Mouse (Mus musculus) kidney, postnatal 0 days (tissue): Measurements from ENCODE around the gene Col7a1. TPM values are rescaled to one million over a fixed set of nuclear protein-coding genes. Genes with fewer than 3 reads are reported as not detected.

Source experiments
- ATAC-seq: fragments of 200-750 bp; cut with Nextera tagmentation; replicated peaks from 2 replicates; pipeline ENCODE4 v1.8.0; 2017; ENCODE audit warnings: low read depth, moderate number of reproducible peaks, moderate TSS enrichment, moderate library complexity; ENCODE audit not compliant: low FRiP score
- DNase-seq: peaks from one replicate; pipeline ENCODE4 v3.0.0-alpha.2; 2016; ENCODE audit warnings: low spot score
- H3K27ac ChIP-seq: fragments of 300-500 bp; sonication (generic); 2 replicates; pipeline ENCODE4 v1.5.1; 2014; ENCODE audit warnings: mild to moderate bottlenecking
- H3K27me3 ChIP-seq: fragments of 300-500 bp; sonication (generic); 2 replicates; pipeline ENCODE4 v1.6.1; 2014; ENCODE audit warnings: low read length, mixed read lengths; ENCODE audit not compliant: insufficient read depth
- H3K36me3 ChIP-seq: fragments of 300-500 bp; sonication (generic); 2 replicates; pipeline ENCODE4 v1.6.1; 2014; ENCODE audit warnings: low read length, mixed read lengths; ENCODE audit not compliant: insufficient read depth
- H3K4me1 ChIP-seq: fragments of 300-500 bp; sonication (generic); replicated peaks from 2 replicates; pipeline ENCODE4 v1.6.1; 2014; ENCODE audit warnings: antibody characterized with exemption, low read length, mixed read lengths; ENCODE audit not compliant: insufficient read depth
- H3K4me2 ChIP-seq: fragments of 300-500 bp; sonication (generic); 2 replicates; pipeline ENCODE4 v1.6.1; 2014; ENCODE audit warnings: mild to moderate bottlenecking, low read length, moderate library complexity, mixed read lengths
- H3K4me3 ChIP-seq: fragments of 300-500 bp; sonication (generic); replicated peaks from 2 replicates; pipeline ENCODE4 v1.5.1; 2014; ENCODE audit warnings: low read depth, low read length
- H3K9ac ChIP-seq: fragments of 300-500 bp; sonication (generic); 2 replicates; pipeline ENCODE4 v1.6.1; 2014; ENCODE audit warnings: low read depth, low read length
- H3K9me3 ChIP-seq: fragments of 300-500 bp; sonication (generic); replicated peaks from 2 replicates; pipeline ENCODE4 v1.6.1; 2016; ENCODE audit warnings: low read length, inconsistent platforms, mixed read lengths
- CTCF ChIP-seq: IDR thresholded peaks from 2 replicates; pipeline ENCODE4 v1.5.1; 2016; ENCODE audit warnings: antibody characterized with exemption, low read depth, mild to moderate bottlenecking, moderate library complexity
- WGBS: fragments of 180-500 bp; shearing (Covaris S2); extraction: QIAGEN DNeasy Blood & Tissue Kit; methylation state at CpG from one replicate; pipeline ENCODE4 v1.1.7; 2014; 5-methylcytosine and 5-hydroxymethylcytosine counted together
- polyA plus RNA-seq: library from polyadenylated mRNA; unstranded; fragments of >200 nt; fragmentation: Nextera tagmentation; extraction: Ambion mirVana; gene quantifications from 2 replicates; pipeline ENCODE4 v1.2.1, GENCODE M21; 2015

Gene Col7a1
- polyA plus RNA-seq, 1 experiment from 2014 or later = 3.1 TPM

- H3K36me3 ChIP-seq = no peaks in the 10 kb centered on the region
- H3K4me2 ChIP-seq = no peak overlapping the region
- H3K27me3 ChIP-seq = no peaks in the 10 kb centered on the region
- WGBS = 75% methylated on average over 14 of the region's 14 CpGs
- TF ChIP-seq CTCF = no peak
- H3K4me1 ChIP-seq = 0 out of 2 replicates have a peak, but pooled peaks cover 6% of the 10 kb centered on the region
- H3K4me3 ChIP-seq = no peak overlapping the region
- H3K9me3 ChIP-seq = no peaks in the 10 kb centered on the region
- DNase-seq (no peak), ATAC-seq (no peak)
- H3K27ac ChIP-seq = no peak overlapping the region
- no peak overlapping the region for H3K9ac ChIP-seq
Measured at GRCm38 (mm10) chr9:109010316-109010690, 56.9 kb downstream of the Col7a1 start.

DNA sequence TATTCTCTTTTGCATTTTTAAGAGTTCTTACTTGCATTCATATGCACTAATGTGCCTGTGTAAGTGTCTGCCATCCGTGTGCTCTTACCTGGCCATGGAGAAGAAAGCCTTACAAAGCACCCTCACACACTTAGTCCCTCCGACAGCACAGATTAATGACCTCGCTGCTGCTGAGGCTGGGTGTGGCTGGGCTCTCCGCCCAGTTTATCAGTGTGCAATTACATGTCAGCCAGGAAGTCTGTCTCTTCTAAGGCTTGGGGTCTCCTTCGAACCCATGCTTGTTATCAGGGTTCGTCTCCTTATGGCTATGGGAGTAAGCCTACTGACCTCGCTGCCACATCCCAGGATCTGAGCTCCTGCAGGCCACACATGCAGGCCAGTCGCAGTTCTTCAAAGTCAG lies 62.0 kb downstream of the Col7a1 start:
- H3K27me3 ChIP-seq = no peaks in the 10 kb centered on the region
- no peak overlapping the region for H3K4me3 ChIP-seq
- no peaks in the 10 kb centered on the region for H3K4me1 ChIP-seq
- no peak overlapping the region for H3K9ac ChIP-seq
- no peak for TF ChIP-seq CTCF
- DNase-seq (no peak), ATAC-seq (no peak)
- H3K36me3 ChIP-seq = no peaks in the 10 kb centered on the region
- H3K27ac ChIP-seq = no peak overlapping the region
- no peaks in the 10 kb centered on the region for H3K9me3 ChIP-seq
- no peak overlapping the region for H3K4me2 ChIP-seq
- 54% methylated on average over 8 of the region's 8 CpGs for WGBS

DNA sequence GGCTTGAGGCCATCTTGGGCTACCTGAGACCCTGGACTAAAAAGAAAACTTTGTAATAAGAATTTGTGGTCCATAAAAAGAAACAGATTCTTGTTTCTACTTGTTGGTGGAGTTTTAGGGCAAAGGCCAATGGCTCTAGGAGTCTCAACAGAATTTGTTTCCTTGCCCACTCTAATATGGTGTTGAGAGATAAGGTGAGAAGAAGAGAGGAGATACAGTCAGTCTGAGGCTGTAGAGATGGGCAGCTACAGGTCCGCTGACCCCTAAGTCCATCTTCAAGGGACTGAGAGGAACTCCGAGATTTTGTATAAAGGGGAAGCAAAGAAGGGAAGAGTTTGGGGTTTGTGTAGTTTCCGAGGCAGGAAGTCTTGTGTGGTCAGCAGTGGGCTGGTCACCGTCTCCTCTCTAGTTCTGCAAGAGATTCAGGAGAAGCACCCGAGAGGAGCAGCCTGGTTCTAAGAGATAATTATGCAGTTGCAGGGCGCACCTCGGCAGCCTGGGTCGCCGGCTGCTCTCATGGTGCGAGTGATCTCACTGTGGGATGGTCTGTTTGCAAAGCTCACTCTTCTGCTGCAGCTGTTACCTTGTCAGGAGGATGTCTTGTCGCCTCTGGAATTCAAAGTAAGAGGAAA lies 63.7 kb downstream of the Col7a1 start:
- Histone ChIP-seq H3K9me3 (no peaks in the 10 kb centered on the region), H3K4me3 (no peak overlapping the region), H3K4me1 (no peaks in the 10 kb centered on the region), H3K27me3 (no peaks in the 10 kb centered on the region), H3K4me2 (no peak overlapping the region), H3K27ac (no peak overlapping the region), H3K36me3 (no peaks in the 10 kb centered on the region), H3K9ac (no peak overlapping the region)
- 58% methylated on average over 11 of the region's 11 CpGs for WGBS
- ATAC-seq = no peak
- TF ChIP-seq CTCF = no peak
- DNase-seq = no peak

DNA sequence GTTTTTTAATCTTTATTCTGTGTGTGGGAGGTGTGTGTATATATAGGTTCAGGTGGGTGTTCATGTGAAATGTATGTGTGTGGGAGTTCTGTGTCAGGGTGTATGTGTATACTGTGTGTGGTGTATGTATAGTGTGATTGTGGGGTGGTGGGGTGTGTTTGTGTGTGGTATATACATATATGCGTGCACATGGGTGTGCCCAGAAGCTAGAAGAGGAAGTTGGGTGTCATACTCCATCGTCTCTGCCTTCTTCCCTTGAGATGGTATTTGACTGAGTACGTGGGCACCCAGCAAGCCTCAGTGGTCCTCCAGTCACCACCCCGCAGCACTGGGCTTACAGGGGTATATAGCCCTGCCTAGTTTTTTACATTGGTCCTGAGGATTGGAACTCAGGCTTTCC lies 68.0 kb downstream of the Col7a1 start:
- 80% methylated on average over 4 of the region's 4 CpGs for WGBS
- H3K4me2 ChIP-seq = no peak overlapping the region
- H3K4me1 ChIP-seq = no peaks in the 10 kb centered on the region

GRCm38 (mm10) chr9:109022866-109023685 lies 69.7 kb downstream of the Col7a1 start:
- H3K4me2 ChIP-seq = no peak overlapping the region
- no peak overlapping the region for H3K9ac ChIP-seq
- no peak overlapping the region for H3K4me3 ChIP-seq
- ATAC-seq (no peak), DNase-seq (no peak)
- H3K36me3 ChIP-seq = no peaks in the 10 kb centered on the region
- WGBS = 84% methylated on average over 17 of the region's 17 CpGs
- H3K9me3 ChIP-seq = no peaks in the 10 kb centered on the region
- H3K27me3 ChIP-seq = no peaks in the 10 kb centered on the region
- TF ChIP-seq CTCF = no peak
- no peak overlapping the region for H3K27ac ChIP-seq
- H3K4me1 ChIP-seq = no peaks in the 10 kb centered on the region

More for the DNA sequence above, 68.0 kb downstream of the Col7a1 start:
- Histone ChIP-seq H3K9me3 (no peaks in the 10 kb centered on the region), H3K4me3 (no peak overlapping the region), H3K27me3 (no peaks in the 10 kb centered on the region), H3K9ac (no peak overlapping the region), H3K36me3 (no peaks in the 10 kb centered on the region), H3K27ac (no peak overlapping the region)
- DNase-seq (no peak), ATAC-seq (no peak)
- no peak for TF ChIP-seq CTCF

GRCm38 (mm10) chr9:109027521-109027920 lies 74.1 kb downstream of the Col7a1 start:
- Histone ChIP-seq H3K4me2 (no peak overlapping the region), H3K4me3 (no peak overlapping the region), H3K9me3 (no peaks in the 10 kb centered on the region), H3K27ac (no peak overlapping the region), H3K4me1 (no peaks in the 10 kb centered on the region), H3K36me3 (no peaks in the 10 kb centered on the region), H3K9ac (no peak overlapping the region), H3K27me3 (no peaks in the 10 kb centered on the region)
- no peak for TF ChIP-seq CTCF
- ATAC-seq (no peak), DNase-seq (no peak)
- 73% methylated on average over 8 of the region's 8 CpGs for WGBS
